Mouse (Mus musculus): ENCODE measurements around the gene Tsfm. TPM values are rescaled to one million over a fixed set of nuclear protein-coding genes. Genes with fewer than 3 reads are reported as not detected.

Tsfm gene
- polyA plus RNA-seq (2014; fragmentation: Nextera tagmentation; extraction: Ambion mirVana), result 91.1 and 97.1 TPM in 2 replicates

GRCm38 (mm10) chr10:127030336-127031296, at the start of gene Tsfm:
Gene Tsfm (minus strand): TSS chr10:127030840.
- ATAC-seq (replicated peaks; ENCODE audit: insufficient number of reproducible peaks, low FRiP score, low TSS enrichment), result peak; percentile 82
- 6% methylated on average over 56 of the region's 56 CpGs for WGBS (ENCODE audit: insufficient replicate concordance)
- no peaks in the 10 kb centered on the region for H3K27me3 ChIP-seq (ENCODE audit: control insufficient read depth, insufficient read depth, low read length)
- H3K4me2 ChIP-seq, result peak within 1 kb of the TSS; percentile 88
- H3K9ac ChIP-seq (ENCODE audit: low read depth, low read length), result peak within 1 kb of the TSS; percentile 96
- peaks cover 25% of the 10 kb centered on the region for H3K36me3 ChIP-seq (ENCODE audit: control insufficient read depth, insufficient read depth, low read length)
- H3K9me3 ChIP-seq (replicated peaks; ENCODE audit: control insufficient read depth, low read length), result no peaks in the 10 kb centered on the region
- peak within 1 kb of the TSS; percentile 91 for H3K4me3 ChIP-seq (ENCODE audit: low read depth, low read length)
- peak within 1 kb of the TSS; percentile 86 for H3K27ac ChIP-seq (ENCODE audit: low read depth, low read length)
- no peaks in the 10 kb centered on the region for H3K4me1 ChIP-seq (ENCODE audit: control insufficient read depth, insufficient read depth, low read length)

- ATAC-seq (replicated peaks; ENCODE audit: insufficient number of reproducible peaks, low FRiP score, low TSS enrichment), result no peak
- Histone ChIP-seq H3K36me3 (ENCODE audit: control insufficient read depth, insufficient read depth, low read length) (no peaks in the 10 kb centered on the region), H3K4me2 (peak overlapping the region; percentile 62), H3K9ac (ENCODE audit: low read depth, low read length) (0 out of 2 replicates have a peak overlapping the region, but pooled peaks have one; percentile 28), H3K9me3 (replicated peaks; ENCODE audit: control insufficient read depth, low read length) (no peaks in the 10 kb centered on the region), H3K27ac (ENCODE audit: low read depth, low read length) (no peak overlapping the region), H3K4me1 (ENCODE audit: control insufficient read depth, insufficient read depth, low read length) (peaks cover 12% of the 10 kb centered on the region), H3K4me3 (ENCODE audit: low read depth, low read length) (peak overlapping the region; percentile 41), H3K27me3 (ENCODE audit: control insufficient read depth, insufficient read depth, low read length) (peaks cover 94% of the 10 kb centered on the region)
- 2% methylated on average over 70 of the region's 70 CpGs for WGBS (ENCODE audit: insufficient replicate concordance)
Measured at GRCm38 (mm10) chr10:127079665-127080391, 49.2 kb upstream of the Tsfm start.

- H3K4me3 ChIP-seq (ENCODE audit: low read depth, low read length), result peak overlapping the region; percentile 41
- no peaks in the 10 kb centered on the region for H3K36me3 ChIP-seq (ENCODE audit: control insufficient read depth, insufficient read depth, low read length)
- H3K27me3 ChIP-seq (ENCODE audit: control insufficient read depth, insufficient read depth, low read length), result peaks cover 85% of the 10 kb centered on the region
- H3K9me3 ChIP-seq (replicated peaks; ENCODE audit: control insufficient read depth, low read length), result no peaks in the 10 kb centered on the region
- 1% methylated on average over 41 of the region's 49 CpGs for WGBS (ENCODE audit: insufficient replicate concordance)
- ATAC-seq (replicated peaks; ENCODE audit: insufficient number of reproducible peaks, low FRiP score, low TSS enrichment), result no peak
- no peak overlapping the region for H3K27ac ChIP-seq (ENCODE audit: low read depth, low read length)
- H3K9ac ChIP-seq (ENCODE audit: low read depth, low read length), result no peak overlapping the region
- peak overlapping the region; percentile 62 for H3K4me2 ChIP-seq
- H3K4me1 ChIP-seq (ENCODE audit: control insufficient read depth, insufficient read depth, low read length), result peaks cover 12% of the 10 kb centered on the region
Measured at GRCm38 (mm10) chr10:127078677-127079575, 48.3 kb upstream of the Tsfm start.

- WGBS (ENCODE audit: insufficient replicate concordance), result 3% methylated on average over 12 of the region's 12 CpGs
- Histone ChIP-seq H3K36me3 (ENCODE audit: control insufficient read depth, insufficient read depth, low read length) (no peaks in the 10 kb centered on the region), H3K9ac (ENCODE audit: low read depth, low read length) (no peak overlapping the region), H3K4me2 (peak overlapping the region; percentile 62; the same call in 1 of the 2 replicates), H3K27me3 (ENCODE audit: control insufficient read depth, insufficient read depth, low read length) (peaks cover 77% of the 10 kb centered on the region), H3K4me1 (ENCODE audit: control insufficient read depth, insufficient read depth, low read length) (peaks cover 12% of the 10 kb centered on the region), H3K9me3 (replicated peaks; ENCODE audit: control insufficient read depth, low read length) (no peaks in the 10 kb centered on the region), H3K27ac (ENCODE audit: low read depth, low read length) (no peak overlapping the region), H3K4me3 (ENCODE audit: low read depth, low read length) (peak overlapping the region; percentile 41; the same call in 1 of the 2 replicates)
- ATAC-seq (replicated peaks; ENCODE audit: insufficient number of reproducible peaks, low FRiP score, low TSS enrichment), result no peak
Measured at GRCm38 (mm10) chr10:127078001-127078676, 47.5 kb upstream of the Tsfm start.

GRCm38 (mm10) chr10:127077515-127077914, 46.9 kb upstream of the Tsfm start:
- H3K36me3 ChIP-seq (ENCODE audit: control insufficient read depth, insufficient read depth, low read length), result no peaks in the 10 kb centered on the region
- H3K4me1 ChIP-seq (ENCODE audit: control insufficient read depth, insufficient read depth, low read length), result peaks cover 12% of the 10 kb centered on the region
- no peak overlapping the region for H3K9ac ChIP-seq (ENCODE audit: low read depth, low read length)
- peaks cover 71% of the 10 kb centered on the region for H3K27me3 ChIP-seq (ENCODE audit: control insufficient read depth, insufficient read depth, low read length)
- H3K4me3 ChIP-seq (ENCODE audit: low read depth, low read length), result no peak overlapping the region
- H3K9me3 ChIP-seq (replicated peaks; ENCODE audit: control insufficient read depth, low read length), result no peaks in the 10 kb centered on the region
- ATAC-seq (replicated peaks; ENCODE audit: insufficient number of reproducible peaks, low FRiP score, low TSS enrichment), result no peak
- no peak overlapping the region for H3K27ac ChIP-seq (ENCODE audit: low read depth, low read length)
- 9% methylated on average over 10 of the region's 10 CpGs for WGBS (ENCODE audit: insufficient replicate concordance)
- H3K4me2 ChIP-seq, result no peak overlapping the region

GRCm38 (mm10) chr10:127076082-127076481, 45.4 kb upstream of the Tsfm start:
- WGBS (ENCODE audit: insufficient replicate concordance), result 30% methylated on average over 4 of the region's 4 CpGs
- ATAC-seq (replicated peaks; ENCODE audit: insufficient number of reproducible peaks, low FRiP score, low TSS enrichment), result no peak
- H3K4me2 ChIP-seq, result no peak overlapping the region
- no peak overlapping the region for H3K27ac ChIP-seq (ENCODE audit: low read depth, low read length)
- no peaks in the 10 kb centered on the region for H3K36me3 ChIP-seq (ENCODE audit: control insufficient read depth, insufficient read depth, low read length)
- H3K4me3 ChIP-seq (ENCODE audit: low read depth, low read length), result no peak overlapping the region
- H3K27me3 ChIP-seq (ENCODE audit: control insufficient read depth, insufficient read depth, low read length), result peaks cover 57% of the 10 kb centered on the region
- no peaks in the 10 kb centered on the region for H3K9me3 ChIP-seq (replicated peaks; ENCODE audit: control insufficient read depth, low read length)
- H3K4me1 ChIP-seq (ENCODE audit: control insufficient read depth, insufficient read depth, low read length), result peaks cover 13% of the 10 kb centered on the region
- H3K9ac ChIP-seq (ENCODE audit: low read depth, low read length), result no peak overlapping the region

GRCm38 (mm10) chr10:127075651-127076050, 45.0 kb upstream of the Tsfm start:
- Histone ChIP-seq H3K36me3 (ENCODE audit: control insufficient read depth, insufficient read depth, low read length) (no peaks in the 10 kb centered on the region), H3K9me3 (replicated peaks; ENCODE audit: control insufficient read depth, low read length) (no peaks in the 10 kb centered on the region), H3K4me2 (no peak overlapping the region), H3K27ac (ENCODE audit: low read depth, low read length) (no peak overlapping the region), H3K4me3 (ENCODE audit: low read depth, low read length) (no peak overlapping the region), H3K9ac (ENCODE audit: low read depth, low read length) (no peak overlapping the region), H3K27me3 (ENCODE audit: control insufficient read depth, insufficient read depth, low read length) (peaks cover 52% of the 10 kb centered on the region), H3K4me1 (ENCODE audit: control insufficient read depth, insufficient read depth, low read length) (peaks cover 16% of the 10 kb centered on the region)
- ATAC-seq (replicated peaks; ENCODE audit: insufficient number of reproducible peaks, low FRiP score, low TSS enrichment), result no peak
- WGBS (ENCODE audit: insufficient replicate concordance), result 67% methylated on average over 8 of the region's 8 CpGs
